Mouse (Mus musculus): ENCODE data around the gene Nme4.
A peak's percentile ranks its signal among the peaks of the same experiment; 100 is the strongest.

Nme4 gene

GRCm38 (mm10) chr17:26114061-26114460, 18.7 kb upstream of the Nme4 start:
- DNase-seq (ENCODE audit: low read depth) = no peak

GRCm38 (mm10) chr17:26113181-26113948, 18.0 kb upstream of the Nme4 start, which contains the start of gene Tmem8:
Gene Tmem8 (plus strand): TSS chr17:26113299.
- peak; percentile 89 for DNase-seq (ENCODE audit: low read depth)

GRCm38 (mm10) chr17:26112751-26113150, 17.3 kb upstream of the Nme4 start:
- no peak for DNase-seq (ENCODE audit: low read depth)

- DNase-seq (ENCODE audit: low read depth) = no peak
Observed at GRCm38 (mm10) chr17:26111722-26112121, 16.3 kb upstream of the Nme4 start.

- no peak for DNase-seq (ENCODE audit: low read depth)
Observed at GRCm38 (mm10) chr17:26111024-26111423, 15.6 kb upstream of the Nme4 start.

GRCm38 (mm10) chr17:26110156-26110555, 14.8 kb upstream of the Nme4 start:
- DNase-seq (ENCODE audit: low read depth) = no peak

- DNase-seq (ENCODE audit: low read depth) = no peak
Observed at GRCm38 (mm10) chr17:26105619-26106018, 10.2 kb upstream of the Nme4 start.

- DNase-seq (ENCODE audit: low read depth) = no peak
Observed at GRCm38 (mm10) chr17:26101478-26101877, 6.1 kb upstream of the Nme4 start.

GRCm38 (mm10) chr17:26100166-26100565, 4.8 kb upstream of the Nme4 start:
- no peak for DNase-seq (ENCODE audit: low read depth)

- DNase-seq (ENCODE audit: low read depth) = peak; percentile 59
Observed at GRCm38 (mm10) chr17:26099316-26099715, 3.9 kb upstream of the Nme4 start.

- DNase-seq (ENCODE audit: low read depth) = no peak
Observed at GRCm38 (mm10) chr17:26098461-26098860, 3.1 kb upstream of the Nme4 start.

- DNase-seq (ENCODE audit: low read depth) = no peak
Observed at GRCm38 (mm10) chr17:26094531-26095110, 781 bp downstream of the Nme4 start.

- peak; percentile 93 for DNase-seq (ENCODE audit: low read depth)
Observed at GRCm38 (mm10) chr17:26089905-26090632, 5.3 kb downstream of the Nme4 start, which contains the start of gene Decr2. Gene Decr2 (minus strand): TSS chr17:26090337.

- DNase-seq (ENCODE audit: low read depth) = no peak
Observed at GRCm38 (mm10) chr17:26087059-26087564, 8.3 kb downstream of the Nme4 start.

GRCm38 (mm10) chr17:26080867-26081266, 14.5 kb downstream of the Nme4 start:
- DNase-seq (ENCODE audit: low read depth) = no peak

GRCm38 (mm10) chr17:26078851-26079250, 16.6 kb downstream of the Nme4 start:
- no peak for DNase-seq (ENCODE audit: low read depth)

GRCm38 (mm10) chr17:26075246-26075645, 20.2 kb downstream of the Nme4 start:
- no peak for DNase-seq (ENCODE audit: low read depth)

GRCm38 (mm10) chr17:26070136-26070535, 25.3 kb downstream of the Nme4 start:
- no peak for DNase-seq (ENCODE audit: low read depth)

GRCm38 (mm10) chr17:26068831-26069739, 26.3 kb downstream of the Nme4 start, which contains the start of gene Rab11fip3:
Gene Rab11fip3 (minus strand): TSS chr17:26069555.
- peak; percentile 92 for DNase-seq (ENCODE audit: low read depth)

- DNase-seq (ENCODE audit: low read depth) = peak; percentile 45
Observed at GRCm38 (mm10) chr17:26068024-26068830, 27.2 kb downstream of the Nme4 start.
